Mouse (Mus musculus) kidney, adult 2 months (tissue): Measurements from ENCODE around the gene Pole4. TPM values are rescaled to one million over a fixed set of nuclear protein-coding genes. Genes with fewer than 3 reads are reported as not detected.
A peak's percentile ranks its signal among the peaks of the same experiment; 100 is the strongest.

Experiments
- DNase-seq: peaks from one replicate; pipeline ENCODE4 v3.0.0; 2021
- H3K27ac ChIP-seq: fragments of 200-500 bp; 2 replicates; pipeline ENCODE4 v1.5.1; 2012; ENCODE audit warnings: low read depth, low read length, control low read depth, inconsistent platforms; ENCODE audit not compliant: insufficient read depth
- H3K27me3 ChIP-seq: fragments of 200-500 bp; replicated peaks from 2 replicates; pipeline ENCODE4 v1.6.1; 2012; ENCODE audit warnings: mild to moderate bottlenecking, moderate library complexity, low read length, inconsistent platforms; ENCODE audit not compliant: control insufficient read depth, insufficient read depth
- H3K36me3 ChIP-seq: fragments of 200-500 bp; 2 replicates; pipeline ENCODE4 v1.6.1; 2012; ENCODE audit warnings: mild to moderate bottlenecking, moderate library complexity, low read length, inconsistent platforms; ENCODE audit not compliant: control insufficient read depth, insufficient read depth
- H3K4me1 ChIP-seq: fragments of 200-500 bp; 2 replicates; pipeline ENCODE4 v1.6.1; 2011; ENCODE audit warnings: low read length; ENCODE audit not compliant: control insufficient read depth, insufficient read depth
- H3K4me3 ChIP-seq: fragments of 200-500 bp; 2 replicates; pipeline ENCODE4 v1.5.1; 2011; ENCODE audit warnings: mild to moderate bottlenecking, low read depth, low read length, control low read depth; ENCODE audit not compliant: insufficient read depth
- CTCF ChIP-seq: fragments of 200-500 bp; conservative IDR thresholded peaks from 2 replicates; pipeline ENCODE4 v1.5.1; 2011; ENCODE audit warnings: low read depth, mild to moderate bottlenecking, control low read depth, low read length, moderate library complexity, mixed read lengths; ENCODE audit not compliant: insufficient read depth, insufficient read length
- POLR2A ChIP-seq: fragments of 200-500 bp; IDR thresholded peaks from one replicate; pipeline ENCODE4 v1.6.1; 2011; ENCODE audit warnings: low read depth, low read length, control low read depth
- WGBS: fragments of 180-500 bp; shearing (Covaris S2); methylation state at CpG from one replicate; pipeline ENCODE4 v1.1.7; 2018; 5-methylcytosine and 5-hydroxymethylcytosine counted together
- polyA plus RNA-seq: library from polyadenylated mRNA; depleted of rRNA; stranded (reverse); fragments of >200 nt; gene quantifications from 2 replicates; pipeline ENCODE4 v1.2.3, GENCODE M21; 2012; rRNA removed

The Pole4 gene
- polyA plus RNA-seq = 14.0 and 14.6 TPM in 2 replicates

DNA sequence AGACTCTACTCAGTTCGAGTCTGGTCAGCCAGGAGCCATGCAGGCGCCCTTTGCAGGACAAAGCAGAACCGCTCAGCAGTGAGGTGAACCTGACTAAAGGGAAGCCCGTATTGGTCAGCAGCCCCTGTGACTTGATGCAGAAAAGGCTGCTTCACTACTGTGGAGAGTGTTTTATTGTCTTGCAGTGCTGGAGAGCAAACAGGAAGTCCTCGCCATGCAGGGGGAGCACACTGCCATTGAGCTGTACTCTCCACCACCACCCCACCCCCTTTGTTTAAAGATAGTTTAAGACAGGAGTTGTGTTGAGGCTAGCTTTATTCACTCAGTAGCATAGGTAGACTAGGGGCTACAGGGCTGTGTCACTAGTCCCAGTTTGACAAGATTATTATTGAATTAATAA is at the start of gene Pole4:
Gene Pole4, minus strand, starts transcription at position 145 of the 400 bp plus-strand sequence.
- no peaks in the 10 kb centered on the region for H3K27me3 ChIP-seq
- DNase-seq = no peak
- no peak for TF ChIP-seq POLR2A
- no peak for TF ChIP-seq CTCF
- WGBS = 82% methylated on average over 5 of the region's 5 CpGs
- H3K27ac ChIP-seq = no peak within 1 kb of the TSS
- H3K36me3 ChIP-seq = no peaks in the 10 kb centered on the region
- no peak within 1 kb of the TSS for H3K4me3 ChIP-seq
- H3K4me1 ChIP-seq = no peaks in the 10 kb centered on the region

- Histone ChIP-seq H3K4me1 (no peaks in the 10 kb centered on the region), H3K4me3 (no peak overlapping the region), H3K27me3 (no peaks in the 10 kb centered on the region), H3K36me3 (no peaks in the 10 kb centered on the region), H3K27ac (no peak overlapping the region)
- 90% methylated on average over 6 of the region's 6 CpGs for WGBS
- DNase-seq = no peak
- TF ChIP-seq CTCF (no peak), POLR2A (no peak)
Observed at GRCm38 (mm10) chr6:82754769-82755168, 49.6 kb upstream of the Pole4 start.

DNA sequence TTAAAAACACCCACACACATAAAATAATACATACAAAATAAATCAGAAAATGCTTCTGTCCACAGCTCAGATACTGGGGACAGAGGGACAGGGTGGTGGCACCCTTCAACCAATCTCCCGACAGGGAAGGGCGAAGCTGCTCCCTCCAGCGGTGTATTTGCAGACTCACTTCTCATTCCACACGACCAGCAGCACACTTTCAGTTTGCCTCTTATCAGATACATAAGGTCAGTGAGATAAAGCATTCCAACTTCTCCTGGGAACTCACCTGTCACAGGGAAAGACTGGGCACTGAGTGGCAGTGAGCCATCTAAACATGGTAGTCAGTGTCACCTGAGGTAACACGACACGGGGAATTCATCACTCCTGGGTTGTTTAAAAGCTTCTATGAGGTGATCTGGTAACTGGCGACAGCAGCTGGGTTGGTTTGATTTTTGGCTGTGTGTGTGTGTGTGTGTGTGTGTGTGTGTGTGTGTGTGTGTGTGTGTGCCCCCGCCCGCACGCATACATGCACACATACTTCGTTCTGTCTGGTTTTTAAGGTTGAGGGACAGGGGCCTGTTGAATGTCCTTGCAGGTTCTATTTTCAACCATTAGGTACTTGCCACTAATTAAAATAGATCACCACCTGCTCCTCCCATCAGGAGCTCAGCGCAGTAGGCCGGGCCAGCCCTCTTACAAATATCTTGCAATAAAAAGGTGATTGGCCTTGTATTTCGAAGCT is 48.6 kb upstream of the Pole4 start:
- TF ChIP-seq CTCF (0 out of 2 replicates have a peak, but pooled peaks have one; percentile 14), POLR2A (no peak)
- Histone ChIP-seq H3K4me3 (no peak overlapping the region), H3K4me1 (no peaks in the 10 kb centered on the region), H3K27me3 (no peaks in the 10 kb centered on the region), H3K36me3 (no peaks in the 10 kb centered on the region), H3K27ac (no peak overlapping the region)
- WGBS = 82% methylated on average over 14 of the region's 14 CpGs
- no peak for DNase-seq

DNA sequence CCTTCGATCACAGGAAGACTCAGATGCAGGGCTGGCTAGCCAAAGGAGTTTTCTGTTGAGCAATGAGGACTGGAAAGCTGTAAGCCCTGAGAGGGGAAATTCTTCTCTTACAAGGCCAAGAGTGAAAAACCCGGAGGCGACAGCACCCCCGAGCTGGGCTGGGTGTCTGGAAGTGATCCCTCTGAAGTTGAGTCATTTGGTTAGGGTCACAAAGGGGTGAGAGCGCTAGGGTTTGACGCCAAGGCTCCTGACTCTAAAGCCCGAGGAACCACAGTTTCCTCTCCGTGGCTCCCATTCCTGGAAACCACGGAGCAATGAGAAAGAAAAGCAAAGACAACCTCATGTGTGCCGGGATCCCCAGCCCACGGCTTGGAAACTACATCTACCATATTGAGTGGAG is 47.9 kb upstream of the Pole4 start:
- Histone ChIP-seq H3K4me3 (no peak overlapping the region), H3K4me1 (no peaks in the 10 kb centered on the region), H3K27ac (no peak overlapping the region), H3K27me3 (no peaks in the 10 kb centered on the region), H3K36me3 (no peaks in the 10 kb centered on the region)
- DNase-seq = peak; percentile 20
- 41% methylated on average over 11 of the region's 11 CpGs for WGBS
- TF ChIP-seq POLR2A (no peak), CTCF (no peak)

DNA sequence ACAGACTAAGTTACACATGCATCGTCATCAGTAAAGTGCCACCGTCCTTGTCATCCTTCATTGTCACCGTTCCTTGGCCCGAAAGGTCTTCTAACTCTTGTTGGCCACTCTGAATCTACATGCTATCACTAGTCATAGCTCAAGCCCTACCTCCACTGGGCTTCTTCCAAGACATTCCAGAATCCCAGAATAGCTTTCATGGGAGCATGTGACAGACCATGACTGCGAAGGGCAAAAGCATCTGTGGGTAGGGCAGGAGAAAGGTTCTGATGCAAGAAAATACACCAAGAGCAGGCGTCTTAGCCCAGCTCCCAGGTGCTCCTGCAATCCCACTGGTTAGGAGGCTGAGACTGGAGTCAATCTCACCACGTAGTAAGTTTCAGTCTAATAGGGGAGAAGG is 46.6 kb upstream of the Pole4 start:
- Histone ChIP-seq H3K27me3 (no peaks in the 10 kb centered on the region), H3K36me3 (no peaks in the 10 kb centered on the region), H3K27ac (no peak overlapping the region), H3K4me1 (no peaks in the 10 kb centered on the region), H3K4me3 (no peak overlapping the region)
- no peak for TF ChIP-seq CTCF
- no peak for TF ChIP-seq POLR2A
- DNase-seq = no peak
- WGBS = 91% methylated on average over 7 of the region's 7 CpGs

DNA sequence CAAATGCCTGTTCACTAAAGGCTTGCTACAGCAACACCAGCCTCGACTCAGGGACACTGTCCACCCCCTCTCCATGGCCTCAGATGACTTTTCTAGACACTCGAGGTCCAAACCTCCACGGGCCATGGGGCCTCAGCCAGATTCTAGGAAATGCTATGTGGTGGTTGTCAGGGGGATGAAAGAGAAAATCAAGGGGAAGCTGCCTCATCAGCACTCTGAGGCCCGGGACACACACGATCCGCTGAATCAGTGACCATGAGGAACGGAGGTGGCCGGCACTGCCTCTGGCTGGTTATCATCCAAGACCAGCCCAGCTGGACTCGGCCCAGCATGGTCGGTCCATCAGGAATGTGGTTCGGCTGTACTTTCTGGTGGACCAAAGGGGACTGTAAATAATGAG is 45.9 kb upstream of the Pole4 start:
- Histone ChIP-seq H3K27me3 (no peaks in the 10 kb centered on the region), H3K4me3 (no peak overlapping the region), H3K36me3 (no peaks in the 10 kb centered on the region), H3K4me1 (no peaks in the 10 kb centered on the region), H3K27ac (no peak overlapping the region)
- peak; percentile 20 for DNase-seq
- 76% methylated on average over 11 of the region's 11 CpGs for WGBS
- TF ChIP-seq CTCF (no peak), POLR2A (no peak)

- no peak overlapping the region for H3K27ac ChIP-seq
- TF ChIP-seq CTCF (no peak), POLR2A (no peak)
- no peaks in the 10 kb centered on the region for H3K27me3 ChIP-seq
- no peak overlapping the region for H3K4me3 ChIP-seq
- 63% methylated on average over 2 of the region's 2 CpGs for WGBS
- DNase-seq = no peak
- H3K4me1 ChIP-seq = no peaks in the 10 kb centered on the region
- no peaks in the 10 kb centered on the region for H3K36me3 ChIP-seq
Observed at GRCm38 (mm10) chr6:82750063-82750462, 44.9 kb upstream of the Pole4 start.
